In the genomic region with DNA sequence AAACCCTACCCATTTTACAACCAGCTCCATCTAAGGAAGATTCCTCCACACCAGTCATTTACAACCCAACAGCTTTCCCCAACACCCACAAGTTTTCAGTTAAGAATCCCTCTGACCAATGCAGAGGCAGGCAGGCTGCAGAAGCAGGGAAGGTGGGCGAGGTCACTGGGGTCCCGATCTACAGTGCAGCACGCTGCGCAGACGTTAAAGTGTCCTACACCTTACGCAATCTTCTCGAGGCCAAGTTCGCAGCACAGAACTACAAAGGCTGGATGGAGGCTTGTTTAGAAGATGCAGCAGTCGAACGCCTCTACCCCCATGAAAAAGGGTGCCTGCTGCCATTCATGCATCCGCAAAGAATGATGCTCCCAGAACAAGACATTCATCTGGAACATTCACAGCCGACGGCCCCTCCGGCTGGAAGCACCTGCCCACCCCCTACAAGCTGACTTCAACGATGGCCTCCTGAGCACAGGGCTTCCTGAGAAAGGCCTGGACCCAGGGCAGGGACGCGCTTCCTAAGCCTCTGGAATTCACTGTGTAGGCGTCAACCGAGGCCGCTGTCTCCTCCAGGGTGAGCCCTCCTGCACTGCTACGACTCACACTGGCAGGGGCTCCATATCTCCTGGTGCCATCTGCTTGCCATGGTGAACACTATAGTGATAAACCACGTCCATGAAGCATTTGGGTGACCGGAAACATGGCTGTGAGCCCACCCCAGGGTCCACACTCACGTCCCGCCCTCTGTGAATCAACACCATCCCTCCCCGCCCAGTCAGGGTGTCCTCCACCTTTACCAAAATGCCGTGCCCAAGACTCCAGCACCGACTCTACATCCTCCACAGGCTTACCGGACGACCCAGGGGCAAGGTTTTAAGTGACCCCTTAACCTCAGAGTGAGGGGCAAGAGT, we compare ENCODE assay signal across 7 mouse cellular contexts. TPM values are rescaled to one million over a fixed set of nuclear protein-coding genes. Genes with fewer than 3 reads are reported as not detected.
DNase-seq lines count a peak whose midpoint lies in the region; ATAC-seq and TF ChIP-seq lines count a peak whose summit lies in the region.

No protein-coding gene starts in this region.

- H3K4me1 ChIP-seq in intestine, embryonic 15.5 days (replicated peaks) = peaks cover 55% of the 10 kb centered on the region
- H3K4me1 ChIP-seq in lung, postnatal 0 days (ENCODE audit: insufficient read depth, low read depth, low read length) = peaks cover 32% of the 10 kb centered on the region
- H3K4me1 ChIP-seq in stomach, embryonic 15.5 days = peaks cover 54% of the 10 kb centered on the region

- peak; percentile 10; the same call in 1 of the 2 replicates for TF ChIP-seq CTCF in lung, postnatal 0 days (IDR thresholded peaks at IDR 0.05)

- DNase-seq in CD4-positive helper T cell, adult 2 months (ENCODE audit: low read depth, low spot score) = peak; percentile 66
- peak; percentile 24 for DNase-seq in MEL-GATA-1-ER (ENCODE audit: extremely low read depth, low read depth)
- peak; percentile 59 for DNase-seq in lung, postnatal 0 days (ENCODE audit: low spot score)
- no peak for DNase-seq in layer of hippocampus, postnatal 36 days

- peak overlapping the region; percentile 49 for H3K9ac ChIP-seq in intestine, embryonic 15.5 days
- H3K9ac ChIP-seq in lung, postnatal 0 days (replicated peaks; ENCODE audit: low read depth) = peak overlapping the region; percentile 95
- peak overlapping the region; percentile 38 for H3K9ac ChIP-seq in stomach, embryonic 15.5 days

- H3K36me3 ChIP-seq in intestine, embryonic 15.5 days = no peaks in the 10 kb centered on the region
- H3K36me3 ChIP-seq in lung, postnatal 0 days (ENCODE audit: insufficient read depth, low read length) = no peaks in the 10 kb centered on the region
- H3K36me3 ChIP-seq in stomach, embryonic 15.5 days = no peaks in the 10 kb centered on the region

- no peak for TF ChIP-seq EP300 in lung, postnatal 0 days (IDR thresholded peaks at IDR 0.05)

- no peaks in the 10 kb centered on the region for H3K9me3 ChIP-seq in intestine, embryonic 15.5 days
- no peaks in the 10 kb centered on the region for H3K9me3 ChIP-seq in lung, postnatal 0 days (ENCODE audit: low read length)
- no peaks in the 10 kb centered on the region for H3K9me3 ChIP-seq in stomach, embryonic 15.5 days

- H3K27ac ChIP-seq in intestine, embryonic 15.5 days = peak overlapping the region; percentile 95
- H3K27ac ChIP-seq in lung, postnatal 0 days (ENCODE audit: low read length) = peak overlapping the region; percentile 100
- peak overlapping the region; percentile 99 for H3K27ac ChIP-seq in stomach, embryonic 15.5 days

- peak overlapping the region; percentile 74 for H3K4me2 ChIP-seq in intestine, embryonic 15.5 days (replicated peaks)
- H3K4me2 ChIP-seq in lung, postnatal 0 days (replicated peaks; ENCODE audit: low read depth, low read length) = peak overlapping the region; percentile 55
- H3K4me2 ChIP-seq in stomach, embryonic 15.5 days = peak overlapping the region; percentile 70

- peak overlapping the region; percentile 40 for H3K4me3 ChIP-seq in intestine, embryonic 15.5 days (replicated peaks)
- peak overlapping the region; percentile 63 for H3K4me3 ChIP-seq in lung, postnatal 0 days (ENCODE audit: low read depth, low read length)
- H3K4me3 ChIP-seq in stomach, embryonic 15.5 days (replicated peaks) = peak overlapping the region; percentile 42

- ATAC-seq in erythroid progenitor cell, adult 5-6 weeks (replicated peaks; ENCODE audit: low FRiP score, poor library complexity, severe bottlenecking) = peak; percentile 17
- no peak for ATAC-seq in intestine, embryonic 15.5 days
- no peak for ATAC-seq in lung, postnatal 0 days
- ATAC-seq in stomach, embryonic 15.5 days (ENCODE audit: insufficient read depth, low FRiP score, low read depth) = no peak

- no peaks in the 10 kb centered on the region for H3K27me3 ChIP-seq in intestine, embryonic 15.5 days (replicated peaks)
- no peaks in the 10 kb centered on the region for H3K27me3 ChIP-seq in lung, postnatal 0 days (replicated peaks; ENCODE audit: insufficient read depth, low read length)
- no peaks in the 10 kb centered on the region for H3K27me3 ChIP-seq in stomach, embryonic 15.5 days (replicated peaks)

- 73% methylated on average over 30 of the region's 30 CpGs for WGBS in intestine, embryonic 15.5 days
- 45% methylated on average over 30 of the region's 30 CpGs for WGBS in lung, postnatal 0 days
- 71% methylated on average over 30 of the region's 30 CpGs for WGBS in stomach, embryonic 15.5 days

RNA-seq across cellular contexts. Expression of gene Frmd8, which starts 31.0 kb away (rescaled TPM):
- 3.6 and 9.2 TPM in 2 replicates for total RNA-seq in erythroid progenitor cell, adult 5-6 weeks (2015; ENCODE audit: low replicate concordance)
- 4.2 and 6.0 TPM in 2 replicates for total RNA-seq in erythroid progenitor cell, adult 5-6 weeks (2017; ENCODE audit: low replicate concordance)
- 26.9 and 28.0 TPM in 2 replicates for polyA plus RNA-seq in intestine, embryonic 15.5 days (2015; fragmentation: Nextera tagmentation; extraction: Ambion mirVana)
- 33.9 and 35.1 TPM in 2 replicates for polyA plus RNA-seq in lung, postnatal 0 days (2015; fragmentation: Nextera tagmentation; extraction: Ambion mirVana)
- polyA plus RNA-seq in stomach, embryonic 15.5 days (2015; fragmentation: Nextera tagmentation; extraction: Ambion mirVana) = 25.3 and 27.7 TPM in 2 replicates
- total RNA-seq in layer of hippocampus, postnatal 36 days (2021) = 10 to 100 TPM; 13.5 to 14.2 TPM

RNA-seq across cellular contexts. Expression of gene Slc25a45, which starts 33.6 kb away (rescaled TPM):
- total RNA-seq in erythroid progenitor cell, adult 5-6 weeks (2015; ENCODE audit: low replicate concordance) = 2.9 and 8.8 TPM in 2 replicates
- 7.2 and 7.8 TPM in 2 replicates for total RNA-seq in erythroid progenitor cell, adult 5-6 weeks (2017; ENCODE audit: low replicate concordance)
- polyA plus RNA-seq in intestine, embryonic 15.5 days (2015; fragmentation: Nextera tagmentation; extraction: Ambion mirVana) = 3.5 and 4.2 TPM in 2 replicates
- polyA plus RNA-seq in lung, postnatal 0 days (2015; fragmentation: Nextera tagmentation; extraction: Ambion mirVana) = 8.4 and 10.2 TPM in 2 replicates
- 5.5 TPM in 2 replicates for polyA plus RNA-seq in stomach, embryonic 15.5 days (2015; fragmentation: Nextera tagmentation; extraction: Ambion mirVana)
- 1 to 10 TPM; 2.5 to 2.7 TPM for total RNA-seq in layer of hippocampus, postnatal 36 days (2021)

RNA-seq across cellular contexts. Expression of gene Tigd3, which starts 49.9 kb away (rescaled TPM):
- 3.8 and 4.7 TPM in 2 replicates for total RNA-seq in erythroid progenitor cell, adult 5-6 weeks (2015; ENCODE audit: low replicate concordance)
- 8.2 and 9.4 TPM in 2 replicates for total RNA-seq in erythroid progenitor cell, adult 5-6 weeks (2017; ENCODE audit: low replicate concordance)
- 1.9 and 2.7 TPM in 2 replicates for polyA plus RNA-seq in intestine, embryonic 15.5 days (2015; fragmentation: Nextera tagmentation; extraction: Ambion mirVana)
- polyA plus RNA-seq in lung, postnatal 0 days (2015; fragmentation: Nextera tagmentation; extraction: Ambion mirVana) = 1.3 and 1.5 TPM in 2 replicates
- 2.3 and 2.4 TPM in 2 replicates for polyA plus RNA-seq in stomach, embryonic 15.5 days (2015; fragmentation: Nextera tagmentation; extraction: Ambion mirVana)
- total RNA-seq in layer of hippocampus, postnatal 36 days (2021) = 1 to 10 TPM; 1.9 to 2.2 TPM

Comparison
In these comparisons a context has a peak if more than half of its experiments do, and no peak if none do; other contexts are left out.
1. DNase-seq: peak in CD4-positive helper T cell, adult 2 months (single experiment), MEL-GATA-1-ER (single experiment) and lung, postnatal 0 days (single experiment); none in layer of hippocampus, postnatal 36 days (0 of 2).
2. H3K9ac ChIP-seq: peak in every context shown above with its lines; median percentile 95 in lung, postnatal 0 days; 49 in intestine, embryonic 15.5 days; 38 in stomach, embryonic 15.5 days.
3. Peak in every context shown above with its lines, with median percentiles within 50 percentile points of each other: H3K27ac ChIP-seq, H3K4me2 ChIP-seq and H3K4me3 ChIP-seq.